Mouse (Mus musculus): ENCODE results near the gene Ncor1. TPM values are rescaled to one million over a fixed set of nuclear protein-coding genes. Genes with fewer than 3 reads are reported as not detected.
A peak's percentile ranks its signal among the peaks of the same experiment; 100 is the strongest.

Ncor1 gene
- total and polyA plus RNA-seq, 2 experiments from 2014 or later = 82.4 to 129 TPM

- Histone ChIP-seq H3K9ac (replicated peaks; ENCODE audit: low read depth, low read length) (peak within 1 kb of the TSS; percentile 90), H3K27me3 (ENCODE audit: control insufficient read depth, insufficient read depth, low read length) (no peaks in the 10 kb centered on the region), H3K9me3 (replicated peaks; ENCODE audit: control insufficient read depth, low read length) (no peaks in the 10 kb centered on the region), H3K4me1 (ENCODE audit: control insufficient read depth, insufficient read depth) (0 out of 2 replicates have a peak, but pooled peaks cover 5% of the 10 kb centered on the region), H3K4me2 (ENCODE audit: low read depth, low read length) (peak within 1 kb of the TSS; percentile 65), H3K27ac (ENCODE audit: low read depth) (peak within 1 kb of the TSS; percentile 93), H3K4me3 (ENCODE audit: low read depth, low read length) (peak within 1 kb of the TSS; percentile 94), H3K36me3 (replicated peaks; ENCODE audit: control insufficient read depth, insufficient read depth, low read length) (peaks cover 23% of the 10 kb centered on the region)
- under 1% methylated on average over 66 of the region's 68 CpGs for WGBS
- peak; percentile 72 for TF ChIP-seq CTCF (IDR thresholded peaks at IDR 0.05; ENCODE audit: low read depth)
- no peak for TF ChIP-seq EP300 (IDR thresholded peaks at IDR 0.05; ENCODE audit: low read depth)
- DNase-seq (ENCODE audit: low spot score) = peak; percentile 91
- ATAC-seq (ENCODE audit: insufficient read depth, low read depth) = peak; percentile 97
These were observed 177.4 kb downstream of the Ncor1 start, which contains the start of the genes Zswim7 and Ttc19 for GRCm38 (mm10) chr11:62280675-62281600. Gene Zswim7, minus strand, starts transcription at chr11:62281375. Gene Ttc19, plus strand, starts transcription at chr11:62281473.

GRCm38 (mm10) chr11:62278027-62278426 lies 180.3 kb downstream of the Ncor1 start:
- Histone ChIP-seq H3K4me2 (ENCODE audit: low read depth, low read length) (no peak overlapping the region), H3K27me3 (ENCODE audit: control insufficient read depth, insufficient read depth, low read length) (no peaks in the 10 kb centered on the region), H3K4me3 (ENCODE audit: low read depth, low read length) (no peak overlapping the region), H3K4me1 (ENCODE audit: control insufficient read depth, insufficient read depth) (0 out of 2 replicates have a peak, but pooled peaks cover 5% of the 10 kb centered on the region), H3K9me3 (replicated peaks; ENCODE audit: control insufficient read depth, low read length) (no peaks in the 10 kb centered on the region), H3K9ac (replicated peaks; ENCODE audit: low read depth, low read length) (no peak overlapping the region), H3K36me3 (replicated peaks; ENCODE audit: control insufficient read depth, insufficient read depth, low read length) (no peaks in the 10 kb centered on the region), H3K27ac (ENCODE audit: low read depth) (no peak overlapping the region)
- TF ChIP-seq EP300 (IDR thresholded peaks at IDR 0.05; ENCODE audit: low read depth) (no peak), CTCF (IDR thresholded peaks at IDR 0.05; ENCODE audit: low read depth) (peak; percentile 75)
- DNase-seq (ENCODE audit: low spot score) = peak; percentile 55
- 8% methylated on average over 5 of the region's 5 CpGs for WGBS
- ATAC-seq (ENCODE audit: insufficient read depth, low read depth) = no peak

- DNase-seq (ENCODE audit: low spot score) = no peak
- no peak overlapping the region for H3K27ac ChIP-seq (ENCODE audit: low read depth)
- no peaks in the 10 kb centered on the region for H3K36me3 ChIP-seq (replicated peaks; ENCODE audit: control insufficient read depth, insufficient read depth, low read length)
- 46% methylated on average over 8 of the region's 8 CpGs for WGBS
- no peaks in the 10 kb centered on the region for H3K9me3 ChIP-seq (replicated peaks; ENCODE audit: control insufficient read depth, low read length)
- TF ChIP-seq EP300 (IDR thresholded peaks at IDR 0.05; ENCODE audit: low read depth) (no peak), CTCF (IDR thresholded peaks at IDR 0.05; ENCODE audit: low read depth) (no peak)
- H3K9ac ChIP-seq (replicated peaks; ENCODE audit: low read depth, low read length) = no peak overlapping the region
- no peak overlapping the region for H3K4me2 ChIP-seq (ENCODE audit: low read depth, low read length)
- no peak for ATAC-seq (ENCODE audit: insufficient read depth, low read depth)
- H3K4me3 ChIP-seq (ENCODE audit: low read depth, low read length) = no peak overlapping the region
- no peaks in the 10 kb centered on the region for H3K27me3 ChIP-seq (ENCODE audit: control insufficient read depth, insufficient read depth, low read length)
- H3K4me1 ChIP-seq (ENCODE audit: control insufficient read depth, insufficient read depth) = 0 out of 2 replicates have a peak, but pooled peaks cover 3% of the 10 kb centered on the region
These were observed 181.3 kb downstream of the Ncor1 start for GRCm38 (mm10) chr11:62277086-62277485.

- no peak overlapping the region for H3K4me2 ChIP-seq (ENCODE audit: low read depth, low read length)
- H3K27me3 ChIP-seq (ENCODE audit: control insufficient read depth, insufficient read depth, low read length) = no peaks in the 10 kb centered on the region
- no peaks in the 10 kb centered on the region for H3K4me1 ChIP-seq (ENCODE audit: control insufficient read depth, insufficient read depth)
- TF ChIP-seq CTCF (IDR thresholded peaks at IDR 0.05; ENCODE audit: low read depth) (no peak), EP300 (IDR thresholded peaks at IDR 0.05; ENCODE audit: low read depth) (no peak)
- 58% methylated on average over 5 of the region's 5 CpGs for WGBS
- no peaks in the 10 kb centered on the region for H3K36me3 ChIP-seq (replicated peaks; ENCODE audit: control insufficient read depth, insufficient read depth, low read length)
- H3K4me3 ChIP-seq (ENCODE audit: low read depth, low read length) = no peak overlapping the region
- H3K9ac ChIP-seq (replicated peaks; ENCODE audit: low read depth, low read length) = no peak overlapping the region
- no peak overlapping the region for H3K27ac ChIP-seq (ENCODE audit: low read depth)
- ATAC-seq (ENCODE audit: insufficient read depth, low read depth) (no peak), DNase-seq (ENCODE audit: low spot score) (no peak)
- no peaks in the 10 kb centered on the region for H3K9me3 ChIP-seq (replicated peaks; ENCODE audit: control insufficient read depth, low read length)
These were observed 187.5 kb downstream of the Ncor1 start for GRCm38 (mm10) chr11:62270851-62271250.

GRCm38 (mm10) chr11:62269097-62269496 lies 189.2 kb downstream of the Ncor1 start:
- ATAC-seq (ENCODE audit: insufficient read depth, low read depth) (no peak), DNase-seq (ENCODE audit: low spot score) (no peak)
- Histone ChIP-seq H3K9me3 (replicated peaks; ENCODE audit: control insufficient read depth, low read length) (no peaks in the 10 kb centered on the region), H3K4me1 (ENCODE audit: control insufficient read depth, insufficient read depth) (no peaks in the 10 kb centered on the region), H3K9ac (replicated peaks; ENCODE audit: low read depth, low read length) (no peak overlapping the region), H3K27me3 (ENCODE audit: control insufficient read depth, insufficient read depth, low read length) (no peaks in the 10 kb centered on the region), H3K36me3 (replicated peaks; ENCODE audit: control insufficient read depth, insufficient read depth, low read length) (no peaks in the 10 kb centered on the region), H3K4me3 (ENCODE audit: low read depth, low read length) (no peak overlapping the region), H3K27ac (ENCODE audit: low read depth) (no peak overlapping the region), H3K4me2 (ENCODE audit: low read depth, low read length) (no peak overlapping the region)
- TF ChIP-seq EP300 (IDR thresholded peaks at IDR 0.05; ENCODE audit: low read depth) (no peak), CTCF (IDR thresholded peaks at IDR 0.05; ENCODE audit: low read depth) (no peak)
- 76% methylated on average over 12 of the region's 12 CpGs for WGBS
